Mouse (Mus musculus) stomach, adult 2 months (tissue): Measurements from ENCODE around the gene Tmem127. TPM values are rescaled to one million over a fixed set of nuclear protein-coding genes. Genes with fewer than 3 reads are reported as not detected.

ENCODE experiments used
- polyA plus RNA-seq: library from polyadenylated mRNA; depleted of rRNA; stranded (reverse); fragments of >200 nt; gene quantifications from 2 replicates; pipeline ENCODE4 v1.2.3, GENCODE M21; 2012; rRNA removed

Gene Tmem127
- polyA plus RNA-seq = 27.3 and 39.0 TPM in 2 replicates

GRCm38 (mm10) chr2:127247592-127248333, at the start of gene Tmem127, which contains the start of gene Ciao1:
Tmem127 (plus strand) TSS chr2:127247908.
Ciao1 (minus strand) TSS chr2:127247816.

GRCm38 (mm10) chr2:127207547-127208451, 39.9 kb upstream of the Tmem127 start, which contains the start of the genes 1810024B03Rik and Snrnp200:
1810024B03Rik (minus strand) TSS chr2:127208280.
Snrnp200 (plus strand) TSS chr2:127208386.

GRCm38 (mm10) chr2:127269491-127270299, 22.0 kb downstream of the Tmem127 start, which contains the start of gene Stard7:
Stard7 (plus strand) TSS chr2:127270218.

Other genes starting within 250 kb of the Tmem127 start
- gene Ap4e1, start 239.2 kb upstream of the Tmem127 start, polyA plus RNA-seq = 0.20 and 0.26 TPM in 2 replicates
- 1.4 and 2.2 TPM in 2 replicates for gene Blvra, start 177.2 kb upstream of the Tmem127 start, polyA plus RNA-seq
- 0.40 and 0.63 TPM in 2 replicates for gene Ncaph, start 114.0 kb upstream of the Tmem127 start, polyA plus RNA-seq
- 1.7 and 2.1 TPM in 2 replicates for gene Itpripl1, start 104.5 kb upstream of the Tmem127 start, polyA plus RNA-seq
- gene 1810024B03Rik, start 39.6 kb upstream of the Tmem127 start, polyA plus RNA-seq = 0.29 and 0.58 TPM in 2 replicates
- 5.7 and 8.8 TPM in 2 replicates for gene Snrnp200, start 39.5 kb upstream of the Tmem127 start, polyA plus RNA-seq
- 19.1 and 19.5 TPM in 2 replicates for gene Ciao1, start 92 bp upstream of the Tmem127 start, polyA plus RNA-seq
- gene Stard7, start 22.3 kb downstream of the Tmem127 start, polyA plus RNA-seq = 12.3 and 33.1 TPM in 2 replicates
- 1.4 and 1.9 TPM in 2 replicates for gene Dusp2, start 88.3 kb downstream of the Tmem127 start, polyA plus RNA-seq
- not detected in 2 replicates for gene Astl, start 90.7 kb downstream of the Tmem127 start, polyA plus RNA-seq
- gene Adra2b, start 115.3 kb downstream of the Tmem127 start, polyA plus RNA-seq = 0.17 and 0.25 TPM in 2 replicates
- 0.14 and 0.42 TPM in 2 replicates for gene Gpat2, start 177.3 kb downstream of the Tmem127 start, polyA plus RNA-seq
- 4.8 and 5.9 TPM in 2 replicates for gene Fahd2a, start 196.7 kb downstream of the Tmem127 start, polyA plus RNA-seq